ENCODE assay signal across 8 mouse cellular contexts in the genomic region with DNA sequence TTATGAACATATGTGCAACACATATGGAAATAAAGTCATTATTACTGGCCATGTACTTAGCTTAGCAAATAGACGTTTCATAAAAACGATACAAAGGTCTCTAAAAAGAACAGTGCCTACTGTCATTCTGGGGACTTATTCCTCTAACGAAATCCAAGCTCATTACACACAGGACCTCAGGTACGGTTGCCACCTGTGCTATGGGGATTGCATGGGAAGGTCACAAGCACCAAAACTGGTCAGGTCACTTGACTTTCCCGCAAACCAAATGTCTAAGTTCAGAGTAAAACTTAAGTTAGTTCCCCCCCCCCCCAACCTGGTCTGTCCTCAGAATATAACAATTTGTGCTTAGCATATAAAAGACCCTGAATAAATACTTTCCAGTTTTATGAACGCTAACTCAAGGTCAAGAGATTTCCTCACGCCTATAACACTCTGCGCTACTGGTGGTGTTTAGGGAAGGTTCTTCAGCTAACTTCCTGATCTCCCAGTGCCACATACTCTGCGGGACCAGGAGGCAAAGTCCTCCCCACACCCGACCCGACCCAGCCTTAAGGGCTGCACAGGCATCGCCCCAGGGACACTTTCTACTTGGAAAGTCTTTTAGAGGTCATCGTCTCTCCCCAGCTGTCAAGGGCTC. TPM values are rescaled to one million over a fixed set of nuclear protein-coding genes. Genes with fewer than 3 reads are reported as not detected.
DNase-seq lines count a peak whose midpoint lies in the region; ATAC-seq and TF ChIP-seq lines count a peak whose summit lies in the region.

No protein-coding gene starts in this region.

- DNase-seq in heart, postnatal 0 days (ENCODE audit: low spot score) = peak; percentile 45
- DNase-seq in liver, postnatal 0 days = no peak
- no peak for DNase-seq in layer of hippocampus, adult 11-12 months (ENCODE audit: low spot score)
- no peak for DNase-seq in cerebellum, adult 9-10 months
- DNase-seq in embryo, embryonic 10 days (ENCODE audit: low spot score) = no peak

- H3K27ac ChIP-seq in heart, postnatal 0 days (ENCODE audit: low read depth) = peak overlapping the region; percentile 95
- peak overlapping the region; percentile 87 for H3K27ac ChIP-seq in liver, postnatal 0 days (ENCODE audit: low read depth)

- peaks cover 45% of the 10 kb centered on the region for H3K4me1 ChIP-seq in erythroblast, embryonic 14.5 days (ENCODE audit: control insufficient read depth)
- peaks cover 70% of the 10 kb centered on the region for H3K4me1 ChIP-seq in E14TG2a.4 (replicated peaks; ENCODE audit: low read depth, low read length)
- H3K4me1 ChIP-seq in heart, postnatal 0 days (ENCODE audit: control insufficient read depth, insufficient read depth) = peaks cover 48% of the 10 kb centered on the region
- peaks cover 45% of the 10 kb centered on the region for H3K4me1 ChIP-seq in liver, postnatal 0 days (ENCODE audit: insufficient read depth)

- TF ChIP-seq CTCF in E14TG2a.4 (conservative IDR thresholded peaks at IDR 0.05; ENCODE audit: low read length) = no peak
- TF ChIP-seq CTCF in heart, postnatal 0 days (IDR thresholded peaks at IDR 0.05; ENCODE audit: low read depth) = no peak
- no peak for TF ChIP-seq CTCF in liver, postnatal 0 days (IDR thresholded peaks at IDR 0.05; ENCODE audit: low read depth)

- 7% methylated on average over 13 of the region's 13 CpGs for WGBS in heart, postnatal 0 days
- 6% methylated on average over 13 of the region's 13 CpGs for WGBS in liver, postnatal 0 days (ENCODE audit: insufficient replicate concordance)

- peaks cover 8% of the 10 kb centered on the region for H3K36me3 ChIP-seq in erythroblast, embryonic 14.5 days (ENCODE audit: control insufficient read depth)
- peaks cover 26% of the 10 kb centered on the region for H3K36me3 ChIP-seq in E14TG2a.4 (ENCODE audit: insufficient read depth, low read length)
- no peaks in the 10 kb centered on the region for H3K36me3 ChIP-seq in heart, postnatal 0 days (replicated peaks; ENCODE audit: control insufficient read depth, insufficient read depth, low read length)
- no peaks in the 10 kb centered on the region for H3K36me3 ChIP-seq in liver, postnatal 0 days (replicated peaks; ENCODE audit: insufficient read depth, low read length)

- no peaks in the 10 kb centered on the region for H3K9me3 ChIP-seq in erythroblast, embryonic 14.5 days (ENCODE audit: control insufficient read depth, low read length)
- no peaks in the 10 kb centered on the region for H3K9me3 ChIP-seq in E14TG2a.4 (ENCODE audit: low read length)
- H3K9me3 ChIP-seq in heart, postnatal 0 days (replicated peaks; ENCODE audit: control insufficient read depth, low read length) = no peaks in the 10 kb centered on the region
- H3K9me3 ChIP-seq in liver, postnatal 0 days (ENCODE audit: low read length) = no peaks in the 10 kb centered on the region

- ATAC-seq in erythroblast, adult 5-6 weeks (replicated peaks; ENCODE audit: low FRiP score, poor library complexity, severe bottlenecking) = no peak
- peak; percentile 9 for ATAC-seq in heart, postnatal 0 days (ENCODE audit: insufficient read depth, low read depth)
- ATAC-seq in liver, postnatal 0 days = no peak

- peaks cover 10% of the 10 kb centered on the region for H3K27me3 ChIP-seq in erythroblast, embryonic 14.5 days (ENCODE audit: control insufficient read depth)
- no peaks in the 10 kb centered on the region for H3K27me3 ChIP-seq in E14TG2a.4 (ENCODE audit: insufficient read depth, low read length)
- H3K27me3 ChIP-seq in heart, postnatal 0 days (ENCODE audit: control insufficient read depth, insufficient read depth, low read length) = no peaks in the 10 kb centered on the region
- no peaks in the 10 kb centered on the region for H3K27me3 ChIP-seq in liver, postnatal 0 days (ENCODE audit: insufficient read depth, low read length)

- peak overlapping the region; percentile 86 for H3K4me3 ChIP-seq in erythroblast, embryonic 14.5 days (replicated peaks)
- H3K4me3 ChIP-seq in E14TG2a.4 (replicated peaks; ENCODE audit: low read length) = peak overlapping the region; percentile 91
- peak overlapping the region; percentile 87 for H3K4me3 ChIP-seq in heart, postnatal 0 days (ENCODE audit: low read depth, low read length)
- peak overlapping the region; percentile 82 for H3K4me3 ChIP-seq in liver, postnatal 0 days (ENCODE audit: low read depth, low read length)

- no peak for TF ChIP-seq EP300 in heart, postnatal 0 days (IDR thresholded peaks at IDR 0.05; ENCODE audit: low read depth)
- no peak for TF ChIP-seq EP300 in liver, postnatal 0 days (IDR thresholded peaks at IDR 0.05; ENCODE audit: low read depth)

- H3K4me2 ChIP-seq in heart, postnatal 0 days (ENCODE audit: low read depth, low read length) = peak overlapping the region; percentile 83
- H3K4me2 ChIP-seq in liver, postnatal 0 days (ENCODE audit: low read depth, low read length) = peak overlapping the region; percentile 88

- H3K9ac ChIP-seq in heart, postnatal 0 days (replicated peaks; ENCODE audit: low read depth, low read length) = peak overlapping the region; percentile 86
- peak overlapping the region; percentile 82 for H3K9ac ChIP-seq in liver, postnatal 0 days (replicated peaks)

RNA-seq across cellular contexts. Expression of gene Abhd17c, which starts 1.2 kb away (rescaled TPM):
- polyA plus RNA-seq in erythroblast, embryonic 14.5 days (2012) = 0.47 and 0.63 TPM in 2 replicates
- 11.5 and 12.7 TPM in 2 replicates for total RNA-seq in erythroblast, adult 5-6 weeks (2015; ENCODE audit: low replicate concordance)
- total RNA-seq in erythroblast, adult 5-6 weeks (2017; ENCODE audit: low replicate concordance) = 4.3 and 6.8 TPM in 2 replicates
- 76.1 and 99.8 TPM in 2 replicates for total RNA-seq in heart, postnatal 0 days (2014; rRNA removed; ENCODE audit: low replicate concordance)
- 42.6 and 45.3 TPM in 2 replicates for polyA plus RNA-seq in heart, postnatal 0 days (2015; fragmentation: Nextera tagmentation; extraction: Ambion mirVana)
- polyA plus RNA-seq in liver, postnatal 0 days (2015; fragmentation: Nextera tagmentation; extraction: Ambion mirVana) = 36.4 and 37.9 TPM in 2 replicates

Comparison
In these comparisons a context has a peak if more than half of its experiments do, and no peak if none do; other contexts are left out.
1. RNA of gene Abhd17c, which starts 1.2 kb away (polyA plus RNA-seq): 42.6 to 45.3 TPM in heart, postnatal 0 days and 36.4 to 37.9 TPM in liver, postnatal 0 days; 0.47 to 0.63 TPM in erythroblast, embryonic 14.5 days; every median in the first group is over 10 times any median in the second.
2. Peak in every context shown above with its lines, with median percentiles within 50 percentile points of each other: H3K4me3 ChIP-seq.